Mouse (Mus musculus) forebrain, embryonic 14.5 days (tissue): ENCODE results near the gene Glipr1l3. TPM values are rescaled to one million over a fixed set of nuclear protein-coding genes. Genes with fewer than 3 reads are reported as not detected.
"Not testable (repeated sequence)": the region's sequence is repeated elsewhere in the genome, so short reads cannot be mapped to it uniquely, and the experiment has no call there.

ENCODE experiments used
- ATAC-seq: fragments of 200-750 bp; cut with Nextera tagmentation; 2 replicates; pipeline ENCODE4 v1.8.0; 2017; ENCODE audit warnings: mild to moderate bottlenecking, moderate library complexity
- DNase-seq: peaks from one replicate; pipeline ENCODE4 v3.0.0-alpha.2; 2015; ENCODE audit warnings: low spot score
- H3K27ac ChIP-seq: fragments of 300-500 bp; sonication (generic); 2 replicates; pipeline ENCODE4 v1.5.1; 2014; ENCODE audit warnings: low read depth, mild to moderate bottlenecking, control low read depth, low read length, moderate library complexity
- H3K27me3 ChIP-seq: fragments of 300-500 bp; sonication (generic); replicated peaks from 2 replicates; pipeline ENCODE4 v1.6.1; 2014; ENCODE audit warnings: low read length, control low read depth, mixed read lengths; ENCODE audit not compliant: control insufficient read depth, insufficient read depth
- H3K36me3 ChIP-seq: fragments of 300-500 bp; sonication (generic); 2 replicates; pipeline ENCODE4 v1.6.1; 2014; ENCODE audit warnings: low read length, control low read depth; ENCODE audit not compliant: control insufficient read depth, insufficient read depth
- H3K4me1 ChIP-seq: fragments of 300-500 bp; sonication (generic); 2 replicates; pipeline ENCODE4 v1.6.1; 2014; ENCODE audit warnings: antibody characterized with exemption, low read length, control low read depth; ENCODE audit not compliant: control insufficient read depth, insufficient read depth
- H3K4me2 ChIP-seq: fragments of 300-500 bp; sonication (generic); 2 replicates; pipeline ENCODE4 v1.6.1; 2014; ENCODE audit warnings: mild to moderate bottlenecking, control low read depth, low read length
- H3K4me3 ChIP-seq: fragments of 300-500 bp; sonication (generic); 2 replicates; pipeline ENCODE4 v1.5.1; 2014; ENCODE audit warnings: low read depth, low read length, control low read depth
- H3K9ac ChIP-seq: fragments of 300-500 bp; sonication (generic); 2 replicates; pipeline ENCODE4 v1.6.1; 2014; ENCODE audit warnings: mild to moderate bottlenecking, low read length, control low read depth, moderate library complexity
- H3K9me3 ChIP-seq: fragments of 300-500 bp; sonication (generic); replicated peaks from 2 replicates; pipeline ENCODE4 v1.6.1; 2016; ENCODE audit warnings: low read length, control low read depth, mixed read lengths; ENCODE audit not compliant: control insufficient read depth
- WGBS: fragments of 180-500 bp; shearing (Covaris S2); extraction: QIAGEN DNeasy Blood & Tissue Kit; methylation state at CpG from one replicate; pipeline ENCODE4 v1.1.7; 2014; 5-methylcytosine and 5-hydroxymethylcytosine counted together
- polyA plus RNA-seq: library from polyadenylated mRNA; unstranded; fragments of >200 nt; fragmentation: Nextera tagmentation; extraction: Ambion mirVana; gene quantifications from 2 replicates; pipeline ENCODE4 v1.2.1, GENCODE M21; 2014

The Glipr1l3 gene
- polyA plus RNA-seq, 1 experiment from 2014 or later: 0.66 TPM

DNA sequence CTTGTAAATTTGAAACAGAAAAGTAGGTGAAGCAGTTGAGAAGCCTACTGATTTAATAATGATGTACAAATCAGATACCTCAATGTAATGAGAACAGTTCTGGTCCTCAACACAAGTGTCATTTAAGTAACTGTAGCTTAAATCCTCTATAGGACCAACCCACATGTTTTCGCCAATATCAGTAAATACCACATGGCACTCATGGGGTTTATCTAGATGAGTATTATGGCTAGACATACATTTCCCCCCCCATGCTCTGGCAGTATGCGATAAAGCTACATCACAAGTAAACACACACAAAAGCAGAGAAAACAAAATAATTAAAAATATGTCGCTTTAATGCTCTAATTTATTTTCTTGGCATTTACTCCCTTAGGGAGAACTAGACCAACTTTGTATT is 27.9 kb downstream of the Glipr1l3 start:
- Histone ChIP-seq H3K9me3 (no peaks in the 10 kb centered on the region), H3K4me1 (no peaks in the 10 kb centered on the region), H3K9ac (no peak overlapping the region), H3K36me3 (no peaks in the 10 kb centered on the region), H3K27ac (no peak overlapping the region), H3K27me3 (no peaks in the 10 kb centered on the region), H3K4me3 (no peak overlapping the region), H3K4me2 (no peak overlapping the region)
- WGBS: 92% methylated on average over 3 of the region's 3 CpGs
- DNase-seq (no peak), ATAC-seq (no peak)

DNA sequence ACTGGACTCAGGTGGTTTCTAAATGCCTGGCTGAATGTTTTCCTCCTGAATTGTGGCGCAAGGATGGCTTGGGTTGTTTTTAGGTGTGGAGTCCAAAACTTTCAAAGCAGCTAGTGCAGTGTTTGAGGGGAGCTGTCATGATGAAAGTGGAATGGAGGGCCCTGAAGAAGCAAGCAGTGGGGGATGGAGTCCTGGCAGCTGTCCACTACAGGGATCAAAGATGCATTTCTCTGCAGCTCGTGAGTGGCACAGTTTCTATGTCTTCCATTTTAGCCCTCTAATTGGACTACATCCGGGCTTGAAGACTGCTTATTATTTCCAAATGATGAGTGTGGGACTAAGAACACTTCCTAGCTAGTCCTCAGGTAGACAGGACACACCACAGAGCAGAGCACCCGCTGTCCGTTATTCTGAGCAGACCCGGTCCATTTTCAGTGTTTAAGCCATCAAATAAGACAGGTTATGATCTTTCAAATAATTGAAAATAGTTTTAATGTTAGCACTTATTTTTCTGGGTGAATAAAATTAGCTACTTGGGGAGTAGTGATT is 32.4 kb downstream of the Glipr1l3 start:
- whole genome bisulfite sequencing: 54% methylated on average over 6 of the region's 6 CpGs
- peak; percentile 63; the same call in 1 of the 2 replicates for ATAC-seq
- H3K36me3 ChIP-seq, H3K4me3 ChIP-seq, H3K9me3 ChIP-seq, H3K27me3 ChIP-seq, H3K9ac ChIP-seq, H3K27ac ChIP-seq, H3K4me2 ChIP-seq, H3K4me1 ChIP-seq: not testable (repeated sequence)
- peak; percentile 20 for DNase-seq

DNA sequence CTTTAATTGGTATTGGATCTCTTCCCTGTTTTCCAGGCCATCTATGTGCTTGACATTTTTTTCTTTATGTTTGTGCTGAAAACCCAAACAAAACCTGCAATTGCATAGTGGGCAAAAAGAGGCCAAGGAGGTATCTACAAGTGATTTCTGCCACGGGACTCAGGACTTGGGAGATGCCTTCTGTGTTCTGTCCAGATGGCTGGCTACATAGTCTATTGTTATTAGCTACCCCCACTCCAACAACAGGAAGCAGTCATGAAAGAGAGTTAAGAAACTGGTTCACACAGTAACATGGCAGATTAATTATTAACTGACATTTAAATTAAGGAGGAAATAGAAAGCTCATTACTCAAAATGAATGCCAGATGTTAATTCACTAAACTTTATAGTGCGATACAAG is 35.0 kb downstream of the Glipr1l3 start:
- not testable (repeated sequence) for H3K4me1 ChIP-seq, DNase-seq
- 27% methylated on average over 2 of the region's 2 CpGs for WGBS

DNA sequence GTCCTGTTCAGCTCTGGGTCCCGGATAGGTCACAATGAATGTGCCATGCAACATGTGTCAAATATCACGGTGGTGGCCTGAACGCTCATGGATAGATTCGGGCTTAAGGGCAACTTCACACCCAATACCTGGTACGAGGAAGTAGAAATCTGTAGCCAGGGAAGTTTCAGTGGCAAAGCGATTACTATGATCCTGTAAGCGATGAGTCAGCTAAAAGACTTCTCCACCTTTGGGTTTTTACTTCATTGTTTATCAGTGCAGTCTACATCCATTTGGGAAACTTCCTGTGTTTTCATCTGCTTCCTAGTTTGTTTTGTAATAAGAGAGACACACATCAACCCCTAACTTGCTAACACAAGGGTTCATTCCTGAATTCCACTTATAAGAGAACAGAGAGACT is 49.7 kb downstream of the Glipr1l3 start:
- no peak overlapping the region for H3K27ac ChIP-seq
- H3K9me3 ChIP-seq: no peaks in the 10 kb centered on the region
- H3K4me2 ChIP-seq: no peak overlapping the region
- no peak overlapping the region for H3K9ac ChIP-seq
- no peaks in the 10 kb centered on the region for H3K36me3 ChIP-seq
- ATAC-seq (no peak), DNase-seq (no peak)
- H3K27me3 ChIP-seq: no peaks in the 10 kb centered on the region
- 94% methylated on average over 7 of the region's 7 CpGs for WGBS
- no peaks in the 10 kb centered on the region for H3K4me1 ChIP-seq
- H3K4me3 ChIP-seq: no peak overlapping the region

More for the DNA sequence above, 35.0 kb downstream of the Glipr1l3 start:
- ATAC-seq: peak; percentile 40; the same call in 1 of the 2 replicates
- not testable (repeated sequence) for H3K36me3 ChIP-seq, H3K4me3 ChIP-seq, H3K4me2 ChIP-seq, H3K9me3 ChIP-seq, H3K27ac ChIP-seq, H3K27me3 ChIP-seq, H3K9ac ChIP-seq

DNA sequence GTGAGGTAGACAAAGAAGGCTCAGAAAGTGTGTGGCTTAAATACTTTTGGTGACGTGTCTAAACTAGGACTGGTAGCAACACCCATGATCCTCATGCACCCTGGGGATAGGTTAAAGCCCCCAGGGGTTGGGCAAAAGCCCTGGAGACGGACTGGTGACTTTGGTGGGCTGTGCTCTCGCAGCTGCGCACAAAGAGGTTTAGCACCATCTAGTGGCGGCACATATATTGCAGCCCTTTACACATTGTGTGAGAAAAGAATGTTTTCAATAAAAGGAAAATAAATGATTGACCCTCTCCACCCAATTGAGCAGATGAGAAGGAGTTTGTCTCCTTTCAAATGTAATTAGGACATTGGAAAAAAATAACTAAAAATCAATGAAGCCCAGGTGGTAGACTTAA is 54.3 kb downstream of the Glipr1l3 start:
- not testable (repeated sequence) for H3K4me2 ChIP-seq, H3K4me3 ChIP-seq, H3K9ac ChIP-seq, ATAC-seq, H3K36me3 ChIP-seq, H3K9me3 ChIP-seq, H3K27ac ChIP-seq, H3K27me3 ChIP-seq, H3K4me1 ChIP-seq
- DNase-seq: peak; percentile 54
- 7% methylated on average over 5 of the region's 5 CpGs for WGBS

Other genes starting within 250 kb of the Glipr1l3 start
- 57.3 and 62.1 TPM in 2 replicates for gene Krr1, start 187.7 kb downstream of the Glipr1l3 start, polyA plus RNA-seq
- gene Glipr1, start 157.7 kb downstream of the Glipr1l3 start, polyA plus RNA-seq: 0.25 and 0.88 TPM in 2 replicates
- not detected in 2 replicates for gene Glipr1l1, start 100.1 kb downstream of the Glipr1l3 start, polyA plus RNA-seq
- not detected in 2 replicates for gene Glipr1l2, start 77.0 kb downstream of the Glipr1l3 start, polyA plus RNA-seq
- 0.22 and 0.58 TPM in 2 replicates for gene Caps2, start 3.3 kb upstream of the Glipr1l3 start, polyA plus RNA-seq
- 3.5 and 4.4 TPM in 2 replicates for gene Kcnc2, start 110.8 kb upstream of the Glipr1l3 start, polyA plus RNA-seq